Mouse (Mus musculus): ENCODE measurements at regions not wholly inside any gene's neighbourhood (a gene's known extent, or its start where the extent isn't known, plus 50 kb on each side); places are given as distances from the start of the nearest gene placed in this dataset.

- DNase-seq (ENCODE audit: low read depth, low spot score) = peak; percentile 41
- Histone ChIP-seq H3K4me3 (ENCODE audit: control insufficient read depth in 1 of 2, insufficient read depth in 1 of 2, low read depth in 2 of 2, low read length in 2 of 2) (no peak overlapping the region), H3K9ac (ENCODE audit: control insufficient read depth, low read depth, low read length, poor library complexity, severe bottlenecking) (no peak overlapping the region), H3K36me3 (ENCODE audit: control insufficient read depth in 1 of 2, insufficient read depth in 2 of 2, low read length in 2 of 2) (peaks cover 0 to 5% of the 10 kb centered on the region in 2 experiments; a peak in 2 of 4 replicates), H3K4me1 (ENCODE audit: control insufficient read depth in 1 of 2, insufficient read depth in 2 of 2, low read length in 2 of 2) (peaks cover 0 to 4% of the 10 kb centered on the region in 2 experiments; a peak in 3 of 4 replicates), H3K27me3 (ENCODE audit: control insufficient read depth in 1 of 2, insufficient read depth in 2 of 2, low read length in 2 of 2) (no peaks in the 10 kb centered on the region), H3K9me3 (replicated peaks; ENCODE audit: insufficient read depth, low read length) (no peaks in the 10 kb centered on the region), H3K27ac (ENCODE audit: control insufficient read depth, low read depth, low read length) (no peak overlapping the region), H3K79me2 (ENCODE audit: control insufficient read depth, insufficient read depth, low read length, poor library complexity) (no peaks in the 10 kb centered on the region)
- TF ChIP-seq TAL1 (IDR thresholded peaks at IDR 0.05; ENCODE audit: low read length) (no peak), NRF1 (IDR thresholded peaks at IDR 0.05; ENCODE audit: insufficient read depth, low read depth, low read length, poor library complexity, severe bottlenecking) (no peak), UBTF (IDR thresholded peaks at IDR 0.05; ENCODE audit: borderline replicate concordance, insufficient read depth, low read depth, low read length) (no peak), ELF1 (IDR thresholded peaks at IDR 0.05; ENCODE audit: low read depth, low read length) (no peak), KAT2A (conservative IDR thresholded peaks at IDR 0.05; ENCODE audit: low read depth, low read length) (no peak), MAFK (IDR thresholded peaks at IDR 0.05; ENCODE audit: borderline replicate concordance, low read depth, low read length) (no peak)
These were observed 51.4 kb upstream of the Nr4a2 start for GRCm38 (mm10) chr2:57175219-57175618.
